Mouse (Mus musculus): ENCODE data around the gene Gm17604. TPM values are rescaled to one million over a fixed set of nuclear protein-coding genes. Genes with fewer than 3 reads are reported as not detected.
A peak's percentile ranks its signal among the peaks of the same experiment; 100 is the strongest.

The Gm17604 gene
- polyA plus RNA-seq (2015; fragmentation: Nextera tagmentation; extraction: Ambion mirVana): not detected in 2 replicates

GRCm38 (mm10) chrX:165004779-165005324, at the start of gene Gm17604:
Gm17604 (minus strand) TSS chrX:165004829.
- H3K4me3 ChIP-seq (ENCODE audit: low read length): no peak within 1 kb of the TSS
- no peak within 1 kb of the TSS for H3K27ac ChIP-seq (ENCODE audit: low read length)
- H3K36me3 ChIP-seq (ENCODE audit: control insufficient read depth, insufficient read depth): no peaks in the 10 kb centered on the region
- H3K9ac ChIP-seq (ENCODE audit: low read length): no peak within 1 kb of the TSS
- H3K9me3 ChIP-seq (replicated peaks; ENCODE audit: control insufficient read depth, low read length): no peaks in the 10 kb centered on the region
- no peak within 1 kb of the TSS for H3K4me2 ChIP-seq (ENCODE audit: low read depth, low read length)
- H3K4me1 ChIP-seq (ENCODE audit: control insufficient read depth, insufficient read depth, low read length): no peaks in the 10 kb centered on the region
- no peaks in the 10 kb centered on the region for H3K27me3 ChIP-seq (ENCODE audit: control insufficient read depth, insufficient read depth, low read length)
- no peak for ATAC-seq (replicated peaks; ENCODE audit: extremely low read depth, insufficient read depth, low FRiP score)

GRCm38 (mm10) chrX:165049929-165050328, 45.3 kb upstream of the Gm17604 start:
- 70% methylated on average over 1 of the region's 1 CpGs for WGBS
- Histone ChIP-seq H3K9me3 (replicated peaks; ENCODE audit: control insufficient read depth, low read length) (no peaks in the 10 kb centered on the region), H3K4me1 (ENCODE audit: control insufficient read depth, insufficient read depth, low read length) (no peaks in the 10 kb centered on the region), H3K27ac (ENCODE audit: low read length) (no peak overlapping the region), H3K36me3 (ENCODE audit: control insufficient read depth, insufficient read depth) (no peaks in the 10 kb centered on the region), H3K9ac (ENCODE audit: low read length) (no peak overlapping the region), H3K4me3 (ENCODE audit: low read length) (no peak overlapping the region), H3K27me3 (ENCODE audit: control insufficient read depth, insufficient read depth, low read length) (no peaks in the 10 kb centered on the region), H3K4me2 (ENCODE audit: low read depth, low read length) (no peak overlapping the region)
- ATAC-seq (replicated peaks; ENCODE audit: extremely low read depth, insufficient read depth, low FRiP score): no peak

- Histone ChIP-seq H3K4me2 (ENCODE audit: low read depth, low read length) (no peak overlapping the region), H3K9ac (ENCODE audit: low read length) (no peak overlapping the region), H3K9me3 (replicated peaks; ENCODE audit: control insufficient read depth, low read length) (no peaks in the 10 kb centered on the region), H3K4me1 (ENCODE audit: control insufficient read depth, insufficient read depth, low read length) (no peaks in the 10 kb centered on the region), H3K4me3 (ENCODE audit: low read length) (no peak overlapping the region), H3K36me3 (ENCODE audit: control insufficient read depth, insufficient read depth) (no peaks in the 10 kb centered on the region), H3K27ac (ENCODE audit: low read length) (no peak overlapping the region), H3K27me3 (ENCODE audit: control insufficient read depth, insufficient read depth, low read length) (no peaks in the 10 kb centered on the region)
- no peak for ATAC-seq (replicated peaks; ENCODE audit: extremely low read depth, insufficient read depth, low FRiP score)
- 27% methylated on average over 4 of the region's 4 CpGs for WGBS
Observed at GRCm38 (mm10) chrX:165003141-165003540, 1.5 kb downstream of the Gm17604 start.

GRCm38 (mm10) chrX:164980193-164980775, 24.3 kb downstream of the Gm17604 start, which contains the start of the genes Mospd2 and Fancb:
Mospd2 (minus strand) TSS chrX:164980375.
Fancb (plus strand) TSS chrX:164980592.
- peak within 1 kb of the TSS; percentile 63; the same call in 1 of the 2 replicates for H3K27ac ChIP-seq (ENCODE audit: low read length)
- H3K36me3 ChIP-seq (ENCODE audit: control insufficient read depth, insufficient read depth): no peaks in the 10 kb centered on the region
- ATAC-seq (replicated peaks; ENCODE audit: extremely low read depth, insufficient read depth, low FRiP score): peak; percentile 99
- H3K4me3 ChIP-seq (ENCODE audit: low read length): peak within 1 kb of the TSS; percentile 69
- WGBS: 12% methylated on average over 26 of the region's 26 CpGs
- H3K9ac ChIP-seq (ENCODE audit: low read length): peak within 1 kb of the TSS; percentile 71
- H3K27me3 ChIP-seq (ENCODE audit: control insufficient read depth, insufficient read depth, low read length): no peaks in the 10 kb centered on the region
- peak within 1 kb of the TSS; percentile 70 for H3K4me2 ChIP-seq (ENCODE audit: low read depth, low read length)
- no peaks in the 10 kb centered on the region for H3K4me1 ChIP-seq (ENCODE audit: control insufficient read depth, insufficient read depth, low read length)
- H3K9me3 ChIP-seq (replicated peaks; ENCODE audit: control insufficient read depth, low read length): no peaks in the 10 kb centered on the region

GRCm38 (mm10) chrX:164978866-164979265, 25.8 kb downstream of the Gm17604 start:
- no peak overlapping the region for H3K9ac ChIP-seq (ENCODE audit: low read length)
- no peaks in the 10 kb centered on the region for H3K9me3 ChIP-seq (replicated peaks; ENCODE audit: control insufficient read depth, low read length)
- 93% methylated on average over 2 of the region's 2 CpGs for WGBS
- no peaks in the 10 kb centered on the region for H3K27me3 ChIP-seq (ENCODE audit: control insufficient read depth, insufficient read depth, low read length)
- H3K36me3 ChIP-seq (ENCODE audit: control insufficient read depth, insufficient read depth): no peaks in the 10 kb centered on the region
- H3K27ac ChIP-seq (ENCODE audit: low read length): no peak overlapping the region
- H3K4me2 ChIP-seq (ENCODE audit: low read depth, low read length): 0 out of 2 replicates have a peak overlapping the region, but pooled peaks have one; percentile 70
- ATAC-seq (replicated peaks; ENCODE audit: extremely low read depth, insufficient read depth, low FRiP score): no peak
- H3K4me1 ChIP-seq (ENCODE audit: control insufficient read depth, insufficient read depth, low read length): no peaks in the 10 kb centered on the region
- no peak overlapping the region for H3K4me3 ChIP-seq (ENCODE audit: low read length)

- Histone ChIP-seq H3K9me3 (replicated peaks; ENCODE audit: control insufficient read depth, low read length) (no peaks in the 10 kb centered on the region), H3K36me3 (ENCODE audit: control insufficient read depth, insufficient read depth) (no peaks in the 10 kb centered on the region), H3K4me2 (ENCODE audit: low read depth, low read length) (no peak overlapping the region), H3K4me1 (ENCODE audit: control insufficient read depth, insufficient read depth, low read length) (no peaks in the 10 kb centered on the region), H3K27me3 (ENCODE audit: control insufficient read depth, insufficient read depth, low read length) (no peaks in the 10 kb centered on the region), H3K4me3 (ENCODE audit: low read length) (no peak overlapping the region), H3K27ac (ENCODE audit: low read length) (no peak overlapping the region), H3K9ac (ENCODE audit: low read length) (no peak overlapping the region)
- WGBS: 76% methylated on average over 3 of the region's 3 CpGs
- no peak for ATAC-seq (replicated peaks; ENCODE audit: extremely low read depth, insufficient read depth, low FRiP score)
Observed at GRCm38 (mm10) chrX:164971206-164971605, 33.4 kb downstream of the Gm17604 start.

- H3K9ac ChIP-seq (ENCODE audit: low read length): no peak overlapping the region
- no peak overlapping the region for H3K4me2 ChIP-seq (ENCODE audit: low read depth, low read length)
- no peak for ATAC-seq (replicated peaks; ENCODE audit: extremely low read depth, insufficient read depth, low FRiP score)
- no peak overlapping the region for H3K27ac ChIP-seq (ENCODE audit: low read length)
- H3K27me3 ChIP-seq (ENCODE audit: control insufficient read depth, insufficient read depth, low read length): no peaks in the 10 kb centered on the region
- 0 out of 2 replicates have a peak, but pooled peaks cover 2% of the 10 kb centered on the region for H3K36me3 ChIP-seq (ENCODE audit: control insufficient read depth, insufficient read depth)
- H3K4me1 ChIP-seq (ENCODE audit: control insufficient read depth, insufficient read depth, low read length): no peaks in the 10 kb centered on the region
- no peak overlapping the region for H3K4me3 ChIP-seq (ENCODE audit: low read length)
- 82% methylated on average over 3 of the region's 3 CpGs for WGBS
- no peaks in the 10 kb centered on the region for H3K9me3 ChIP-seq (replicated peaks; ENCODE audit: control insufficient read depth, low read length)
Observed at GRCm38 (mm10) chrX:164965750-164966448, 38.7 kb downstream of the Gm17604 start.
